Mouse (Mus musculus) layer of hippocampus, adult 18-20 months (tissue): ENCODE measurements at regions not wholly inside any gene's neighbourhood (a gene's known extent, or its start where the extent isn't known, plus 50 kb on each side); places are given as distances from the start of the nearest gene placed in this dataset.

Experiments used
- DNase-seq, 2 experiments: peaks; one replicate each; pipeline ENCODE4 v3.0.0; 2022; ENCODE audit warnings: low spot score in 2 of 2

DNA sequence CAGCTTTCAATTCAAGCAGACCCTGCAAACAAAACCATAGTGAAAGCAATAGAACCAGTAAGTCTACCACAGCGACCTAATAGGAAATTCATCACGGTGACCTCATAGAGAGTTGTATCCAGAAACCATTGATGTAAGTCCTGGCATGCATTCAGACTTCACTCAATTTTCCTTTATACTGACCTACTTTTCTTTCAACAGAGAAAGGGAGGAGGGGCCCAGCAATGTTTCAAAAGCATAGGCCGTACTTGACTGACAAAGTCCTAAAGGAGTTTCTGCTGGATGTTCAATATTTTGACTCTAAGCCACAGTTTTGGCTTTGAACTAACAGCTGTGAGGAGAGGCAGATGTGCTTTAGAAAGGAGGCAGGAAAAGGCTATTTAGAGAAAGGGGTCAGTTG, 88.4 kb downstream of the AI593442 start:
- no peak for DNase-seq

DNA sequence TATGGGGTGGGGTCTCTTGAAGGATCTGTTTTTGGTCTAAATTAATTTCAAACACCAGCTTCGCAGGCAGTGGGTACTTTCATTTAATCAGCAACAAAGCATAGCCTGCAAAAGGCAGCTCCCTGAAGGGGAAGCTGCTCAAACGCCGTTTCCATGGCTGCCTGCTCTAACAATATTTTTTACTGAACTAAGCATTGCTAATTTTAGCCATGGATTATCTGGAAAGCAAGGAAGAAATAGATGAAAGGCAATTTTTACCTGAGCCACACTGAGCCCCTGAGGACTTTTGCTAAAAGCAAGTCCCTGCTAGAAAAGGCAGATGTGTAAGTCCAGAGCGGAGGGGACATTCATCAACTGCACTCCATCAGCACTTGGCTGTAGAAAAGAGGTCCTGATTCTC, 105.5 kb downstream of the AI593442 start:
- peak; percentile 22 to 49 for DNase-seq

DNA sequence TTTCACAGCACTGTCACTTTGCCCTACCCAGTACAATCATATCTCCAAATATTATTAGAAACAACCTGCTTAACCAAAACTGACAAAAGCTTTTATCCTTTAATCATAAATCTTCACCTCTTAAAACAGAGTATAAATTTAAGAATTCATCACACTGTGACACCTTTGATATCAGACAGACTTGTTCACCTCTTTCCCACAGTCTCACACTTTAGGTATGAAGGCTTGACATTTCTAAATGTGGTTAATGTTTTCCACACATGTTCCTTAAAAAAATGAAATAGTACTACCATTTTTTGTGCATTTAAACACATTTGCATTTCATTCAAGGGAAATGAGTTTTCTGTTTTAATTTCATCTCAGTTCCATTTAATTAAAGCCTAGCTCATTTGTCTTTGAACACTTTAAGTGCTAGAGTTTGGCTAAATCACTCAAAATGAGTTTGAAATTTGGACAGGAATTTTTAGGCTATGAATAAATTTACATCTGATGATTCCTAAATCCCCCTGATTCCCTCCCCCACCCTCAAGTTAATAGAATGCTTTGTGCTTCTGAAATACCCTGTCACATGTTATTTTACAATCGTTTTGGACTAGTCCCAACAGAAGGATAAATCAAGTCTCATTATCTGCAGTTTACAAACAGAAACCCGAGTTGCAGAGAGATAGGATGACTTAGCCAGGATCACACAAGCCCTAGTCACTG, 127.9 kb downstream of the AI593442 start:
- DNase-seq = no peak

DNA sequence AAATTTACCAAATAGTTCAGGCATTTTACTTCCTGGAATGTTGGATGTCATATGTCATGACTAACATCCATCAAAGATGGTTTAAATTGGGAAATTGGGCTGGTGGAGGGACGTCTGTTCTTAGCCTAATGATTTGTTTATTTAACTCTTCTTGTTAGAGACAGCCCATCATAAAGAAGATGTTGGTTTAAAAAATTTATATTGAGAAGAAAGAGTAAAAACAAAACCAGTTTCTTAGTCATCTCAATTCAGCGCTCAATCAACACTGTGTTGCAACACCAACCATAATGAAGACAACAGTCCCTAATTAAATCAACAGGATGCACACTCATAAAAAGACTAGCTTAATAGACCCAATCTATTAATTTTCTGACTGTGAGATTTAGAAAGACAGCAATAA, 133.5 kb downstream of the AI593442 start:
- no peak for DNase-seq

DNA sequence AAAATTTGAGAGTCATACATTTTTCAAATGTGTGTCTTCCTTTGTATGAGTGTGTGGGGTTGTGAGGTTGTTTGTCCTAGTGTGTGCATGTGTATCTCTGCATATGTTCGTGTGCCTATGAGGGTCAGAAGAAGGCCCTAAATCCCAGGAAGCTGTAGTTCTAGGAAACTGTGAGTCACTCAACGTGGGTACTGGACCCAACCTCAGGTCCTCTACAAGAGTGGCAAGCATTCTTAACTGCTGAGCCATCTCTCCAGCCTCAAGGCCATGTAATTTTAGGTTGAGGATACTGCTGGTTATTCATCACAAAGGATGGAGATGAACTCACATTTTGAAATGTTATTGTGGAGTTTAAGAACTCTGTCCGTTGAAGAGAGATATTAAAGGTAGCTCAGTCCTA, 140.5 kb downstream of the AI593442 start:
- DNase-seq = no peak

DNA sequence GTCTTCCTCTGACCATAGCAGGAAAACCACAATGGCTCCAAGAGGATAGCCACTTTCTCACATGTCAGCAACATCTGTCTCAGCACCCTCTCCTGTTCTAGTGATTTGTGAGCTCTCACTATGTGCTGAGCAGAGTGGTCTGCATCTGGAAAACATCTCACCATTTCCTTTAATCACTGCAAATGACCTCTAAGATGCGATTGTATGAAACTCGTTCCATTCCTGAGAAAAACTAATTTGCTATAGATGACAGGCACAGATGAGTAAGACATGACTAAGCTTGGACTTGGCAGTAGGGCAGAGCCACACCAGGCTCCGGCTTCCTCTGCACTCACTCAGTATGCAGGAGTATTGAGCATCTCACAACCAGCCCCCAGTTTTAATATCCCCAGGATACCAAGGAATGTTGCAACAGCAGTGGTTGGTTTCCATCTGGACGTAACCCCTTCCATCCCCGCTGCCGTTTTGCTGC, 150.1 kb downstream of the AI593442 start:
- DNase-seq = peak in 1 of 2 experiments; percentile 17

DNA sequence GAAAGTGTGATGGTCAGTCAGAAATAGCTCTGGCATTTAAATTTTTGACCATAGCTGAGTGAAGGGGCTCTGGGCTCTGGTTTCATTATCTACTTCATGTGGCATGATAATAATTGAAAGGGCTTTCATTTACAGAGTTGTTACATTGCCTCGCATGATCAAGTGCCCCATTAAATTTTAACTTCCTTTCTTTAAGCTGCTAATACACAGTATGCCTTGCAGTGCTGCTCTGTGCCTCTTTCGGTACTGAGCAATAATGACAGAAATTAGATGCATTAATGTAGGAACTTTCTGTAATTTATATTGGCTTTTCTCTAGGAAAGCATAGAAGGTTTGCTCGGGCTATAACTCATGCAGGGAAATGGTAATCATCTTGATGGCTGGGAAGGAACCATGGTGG, 179.1 kb downstream of the AI593442 start:
- no peak for DNase-seq

DNA sequence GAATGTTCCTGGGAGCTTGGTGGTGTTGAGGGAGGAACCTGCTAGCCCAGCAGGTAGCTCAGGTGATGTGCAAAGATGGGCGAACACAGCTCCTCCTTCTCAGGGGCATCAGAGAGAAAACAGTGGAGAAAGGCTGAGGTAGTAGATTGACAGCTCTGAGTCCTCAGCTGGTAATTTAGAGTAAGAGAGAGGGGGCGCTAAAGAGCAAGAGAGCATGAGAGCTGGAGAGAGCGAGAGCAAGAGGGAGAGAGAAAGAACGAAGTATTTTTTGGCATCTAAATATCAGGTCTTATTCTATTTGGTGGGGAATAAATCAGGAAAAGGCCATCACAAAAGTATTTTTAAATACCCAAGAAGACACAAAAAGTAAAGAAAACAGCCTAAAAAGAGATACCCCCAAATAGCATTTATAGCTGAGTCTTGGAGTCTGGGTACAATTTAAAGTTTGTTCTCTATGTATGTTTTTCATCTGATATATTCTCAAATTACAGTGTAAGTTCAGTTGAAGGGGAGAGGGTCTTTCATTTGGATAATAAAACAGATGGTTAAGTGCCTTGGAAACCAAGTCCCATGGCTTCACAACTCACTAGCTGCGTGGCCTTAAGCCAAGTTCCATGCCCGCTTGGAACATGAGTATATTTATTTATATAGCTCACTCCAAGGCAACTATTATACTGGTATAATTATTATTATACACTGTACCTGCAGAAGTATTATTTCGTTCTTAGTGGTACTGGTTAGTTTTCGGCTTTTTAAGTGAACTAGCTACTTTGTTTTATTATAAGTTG, 183.9 kb downstream of the AI593442 start:
- DNase-seq = peak in 1 of 2 experiments; percentile 28

DNA sequence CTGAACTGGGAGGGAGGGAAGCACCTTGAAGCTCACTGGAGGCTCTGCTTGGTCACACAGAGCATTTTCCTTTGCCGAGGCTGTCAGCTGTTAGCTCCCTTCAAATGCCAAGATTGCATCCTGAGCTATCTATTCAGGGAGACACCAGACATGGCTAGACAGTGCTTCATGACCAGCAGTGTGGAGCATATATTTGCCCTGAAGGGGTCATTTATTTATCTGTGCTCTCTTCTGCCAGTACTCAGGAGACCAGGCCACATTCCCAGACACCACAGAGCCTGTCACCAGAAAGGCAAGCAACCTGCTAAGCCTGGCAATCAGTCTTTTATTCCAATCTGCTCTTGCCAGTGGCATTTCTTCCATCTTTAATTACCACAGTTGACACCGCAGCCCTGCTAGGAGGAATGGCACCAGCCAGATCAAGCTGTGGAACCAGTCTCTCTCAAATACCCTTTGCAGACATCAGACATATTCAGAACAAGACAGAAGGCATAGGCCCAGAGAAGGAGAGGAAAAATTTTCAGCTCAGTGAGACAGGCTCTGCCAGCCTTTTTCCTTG, 186.6 kb downstream of the AI593442 start:
- no peak for DNase-seq

DNA sequence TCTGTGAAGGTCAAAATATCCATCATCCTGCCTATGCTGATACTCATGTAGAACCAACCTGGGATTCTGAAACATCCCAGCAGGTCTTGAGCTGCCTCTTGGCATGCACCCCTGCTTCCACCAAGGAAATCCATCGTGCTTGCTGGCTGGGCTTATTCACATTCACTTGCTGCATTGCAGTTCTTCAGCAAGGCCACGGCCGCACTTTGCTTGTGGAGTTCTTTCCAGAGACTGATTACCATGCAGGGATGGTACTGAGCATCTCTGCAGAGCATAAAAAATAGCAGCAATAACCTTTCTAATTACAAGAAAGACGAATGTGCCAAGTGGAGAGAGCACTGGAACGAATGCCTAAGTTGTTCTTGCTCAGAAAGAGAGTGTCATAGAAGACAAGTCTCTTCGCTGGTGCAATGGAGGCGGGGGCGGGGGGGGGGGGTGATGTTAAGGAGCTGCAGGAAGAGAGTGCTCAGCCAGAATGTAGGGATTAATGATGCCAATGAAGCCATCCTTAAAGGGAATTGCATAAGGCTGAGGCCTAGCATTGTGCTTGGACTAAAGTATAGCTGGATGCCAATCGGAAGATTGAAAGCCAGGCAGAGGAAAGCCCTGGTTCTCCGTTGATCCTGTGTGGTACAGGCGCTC, 205.9 kb downstream of the AI593442 start:
- DNase-seq = peak in 1 of 2 experiments; percentile 11

DNA sequence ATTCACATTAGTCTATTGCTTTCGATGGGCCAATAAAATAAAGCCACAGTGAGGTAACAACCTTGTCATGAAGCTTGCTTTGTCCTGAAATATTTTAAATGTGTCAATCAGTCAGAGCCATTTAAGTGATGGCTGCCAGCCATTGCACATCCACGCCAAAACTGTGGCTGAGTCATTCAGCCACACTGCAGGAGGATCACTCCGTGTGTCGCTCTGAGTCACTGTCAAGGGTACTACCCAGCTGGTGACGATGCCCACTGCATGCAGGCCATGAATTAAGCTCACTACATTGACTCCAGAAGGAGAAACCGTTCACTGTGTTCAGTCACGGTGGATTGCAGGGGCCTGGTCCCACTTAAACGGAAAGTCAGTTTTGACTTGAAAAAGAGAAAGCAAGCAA, 206.7 kb downstream of the AI593442 start:
- peak; percentile 58 to 77 for DNase-seq

DNA sequence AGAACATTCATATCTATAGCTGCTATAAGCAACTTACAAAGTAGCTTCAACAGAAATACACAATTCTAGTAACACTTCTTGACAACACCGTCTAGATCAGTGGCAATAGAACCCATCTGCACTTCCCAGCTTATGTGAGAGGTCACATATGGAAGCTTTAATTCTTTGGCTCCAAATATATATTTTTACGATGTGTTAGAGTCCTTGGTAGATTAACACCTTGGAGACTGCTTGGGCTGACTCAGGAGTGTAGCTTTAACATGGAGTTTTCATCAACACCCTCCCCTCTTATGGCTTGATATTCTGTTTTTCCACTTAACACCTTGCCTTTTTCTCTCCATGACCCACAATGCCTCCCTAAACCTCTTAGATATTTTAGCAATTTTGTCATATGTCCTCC, 221.1 kb downstream of the AI593442 start:
- DNase-seq = no peak

DNA sequence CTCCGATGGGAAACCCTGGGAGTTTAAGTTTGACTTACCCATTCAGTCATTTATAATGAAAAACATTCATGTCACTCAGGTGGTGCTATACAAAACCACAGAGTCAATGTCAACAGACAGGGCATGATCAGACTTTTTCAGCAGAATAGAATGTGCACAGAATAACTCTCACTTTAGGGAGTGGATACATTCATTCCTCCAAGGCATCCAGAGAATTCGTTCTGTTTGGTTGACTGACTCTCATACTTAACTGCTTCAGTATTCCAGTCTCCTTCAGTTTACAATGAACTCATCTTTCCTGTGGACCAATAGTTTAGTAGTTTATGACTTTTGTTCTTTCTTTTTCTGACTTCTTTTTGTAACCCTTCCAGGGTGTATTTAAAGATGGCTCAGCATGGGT, 225.1 kb downstream of the AI593442 start:
- DNase-seq = no peak

DNA sequence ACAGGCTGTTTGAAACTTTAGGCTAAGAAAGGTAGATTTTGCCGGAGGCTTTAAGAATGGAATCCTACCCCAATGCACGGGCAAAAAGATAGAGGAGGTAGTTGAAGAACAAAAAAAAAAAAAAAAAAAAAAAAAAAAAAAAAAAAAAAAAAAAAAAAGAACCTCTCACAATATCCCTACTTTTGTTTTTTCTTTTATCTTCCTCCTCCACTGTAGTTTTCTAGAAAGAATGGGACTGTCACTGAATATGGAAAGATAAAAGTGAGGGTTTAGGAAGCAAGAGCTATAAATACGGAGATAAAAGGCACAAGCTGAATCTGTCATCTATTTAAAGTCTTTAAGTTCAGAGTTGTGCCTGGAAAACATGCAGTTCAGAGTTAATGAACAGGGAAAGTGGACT, 227.8 kb downstream of the AI593442 start:
- DNase-seq = no peak

DNA sequence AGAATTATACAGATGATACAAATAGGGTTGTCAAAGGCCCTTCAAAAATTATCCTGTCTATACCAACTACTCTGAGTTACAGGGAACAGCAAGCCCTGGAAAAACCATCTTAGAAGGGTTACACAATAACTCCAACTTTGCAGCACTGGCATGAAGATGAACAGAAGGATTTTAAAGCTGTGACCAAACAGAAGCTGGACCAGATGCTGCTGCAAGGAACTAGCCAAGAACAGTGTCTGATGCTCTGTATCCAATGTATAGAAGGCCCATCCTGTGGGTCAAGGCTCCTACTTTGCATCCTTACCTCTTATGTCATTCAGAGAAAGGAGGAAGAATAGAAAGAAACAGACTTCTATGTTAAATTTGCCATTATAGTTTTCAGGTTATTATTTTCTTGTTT, 231.3 kb downstream of the AI593442 start:
- no peak for DNase-seq

DNA sequence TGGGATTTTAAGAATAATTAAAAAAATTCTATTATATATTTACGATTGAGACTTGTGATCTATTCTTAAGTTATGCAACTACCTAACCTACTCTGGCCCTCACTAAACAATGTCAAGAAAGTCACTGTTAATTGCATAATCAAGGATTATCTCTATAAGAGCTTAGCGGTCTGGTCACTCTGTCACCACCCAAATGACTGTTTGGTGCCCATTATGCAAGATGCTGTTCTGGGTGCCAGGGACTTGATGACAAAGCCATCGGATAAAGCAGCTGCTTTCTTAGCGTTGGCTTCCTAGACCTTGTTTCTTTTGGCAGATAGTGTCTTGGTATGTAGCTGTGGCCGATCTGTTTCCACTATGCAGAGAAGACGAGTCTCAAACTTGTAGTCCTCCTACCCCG, 236.4 kb downstream of the AI593442 start:
- DNase-seq = no peak

DNA sequence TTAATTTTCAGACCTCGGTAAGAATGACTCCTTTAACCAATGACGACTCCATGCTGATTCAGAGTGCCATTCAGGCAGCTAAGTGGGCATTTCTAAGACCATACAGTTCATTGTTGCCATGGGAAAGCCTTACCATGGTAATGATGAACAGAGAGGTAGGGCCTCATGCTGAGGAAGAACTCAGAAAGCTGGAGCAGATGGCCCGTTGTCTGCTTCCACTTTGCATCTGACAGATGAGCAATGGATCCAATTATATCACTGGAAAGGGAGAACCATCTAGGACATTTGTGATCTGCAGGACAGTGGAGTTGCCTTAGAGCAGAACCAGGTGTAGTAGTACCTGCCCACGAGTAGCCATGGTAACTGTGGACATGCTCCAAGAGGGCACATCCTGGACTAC, 245.4 kb downstream of the AI593442 start:
- peak; percentile 32 to 68 for DNase-seq

DNA sequence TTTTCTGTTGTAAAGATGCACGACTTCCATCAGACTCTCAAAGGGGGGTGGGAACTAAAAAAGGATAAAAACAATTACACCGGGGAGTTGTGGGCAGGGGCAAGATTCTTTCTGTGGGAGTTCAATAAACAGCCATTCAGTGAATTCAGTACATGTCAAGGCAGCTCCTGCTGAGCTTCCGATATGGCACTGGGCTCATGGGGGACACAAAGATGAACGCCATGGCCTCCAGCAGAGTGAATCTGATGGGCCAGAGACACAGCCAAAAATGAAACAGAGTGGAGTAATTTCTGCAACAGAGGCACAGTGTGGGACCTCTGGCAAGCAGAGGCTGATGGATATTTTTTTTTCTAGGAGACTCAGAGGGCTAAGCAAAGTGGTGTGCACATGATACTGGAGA, 254.2 kb downstream of the AI593442 start:
- no peak for DNase-seq

DNA sequence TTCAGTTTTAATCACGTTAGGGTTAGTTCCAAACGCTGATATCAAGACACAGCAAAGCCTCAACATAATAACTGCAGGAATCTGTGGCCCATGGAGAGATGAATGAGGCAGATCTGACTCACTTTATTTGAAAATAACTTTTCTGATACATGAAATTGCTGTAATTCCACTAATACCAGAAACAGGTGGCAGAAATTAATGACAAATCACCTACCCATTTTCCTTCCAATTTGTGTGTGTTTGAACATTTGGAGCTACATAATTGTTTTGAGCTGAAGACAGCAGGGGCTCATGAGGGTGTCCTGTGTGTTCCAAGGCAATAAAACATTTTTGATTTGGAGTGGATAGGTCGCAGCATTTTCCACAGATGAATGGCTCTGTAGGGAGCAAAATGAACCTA, 254.2 kb upstream of the Zc3h12c start:
- peak in 1 of 2 experiments; percentile 41 for DNase-seq

DNA sequence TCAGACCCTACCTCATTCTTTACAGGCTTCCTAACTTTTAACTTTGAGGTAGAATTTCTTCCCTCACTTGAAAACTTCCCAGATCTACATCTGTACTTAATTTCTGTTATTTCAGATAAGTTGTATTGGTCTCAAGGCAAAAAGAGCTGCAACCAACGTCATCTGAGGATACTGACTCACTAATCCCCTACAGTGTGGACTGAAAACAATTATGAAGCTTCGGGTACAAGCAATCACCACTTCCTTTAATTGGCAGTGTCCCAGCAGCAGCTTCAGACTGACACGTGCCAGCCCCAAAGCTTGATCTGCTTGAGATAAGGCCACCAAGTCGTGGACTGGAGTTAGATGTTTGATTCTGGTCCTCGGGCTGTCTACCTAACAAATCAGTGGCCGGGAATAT, 247.3 kb upstream of the Zc3h12c start:
- no peak for DNase-seq

DNA sequence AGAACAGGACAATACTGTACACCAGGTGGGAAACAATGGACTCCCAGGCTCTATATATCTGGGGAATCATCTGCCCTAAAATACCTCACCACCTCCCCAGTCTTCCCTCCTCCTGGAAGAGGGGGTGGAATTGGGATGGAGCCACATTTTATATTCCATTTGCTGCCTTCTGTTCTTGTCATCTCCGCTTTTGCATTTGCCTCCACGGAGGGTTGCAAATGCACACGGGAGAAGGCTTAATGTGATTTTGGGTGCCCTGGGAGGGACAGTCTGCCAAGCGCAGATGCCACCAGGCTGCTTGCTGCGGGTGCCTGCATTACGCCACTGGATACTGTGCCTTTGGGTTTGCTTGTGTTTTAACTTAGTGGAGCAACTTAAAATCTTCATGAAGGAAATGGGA, 239.5 kb upstream of the Zc3h12c start:
- DNase-seq = peak; percentile 73 to 80

DNA sequence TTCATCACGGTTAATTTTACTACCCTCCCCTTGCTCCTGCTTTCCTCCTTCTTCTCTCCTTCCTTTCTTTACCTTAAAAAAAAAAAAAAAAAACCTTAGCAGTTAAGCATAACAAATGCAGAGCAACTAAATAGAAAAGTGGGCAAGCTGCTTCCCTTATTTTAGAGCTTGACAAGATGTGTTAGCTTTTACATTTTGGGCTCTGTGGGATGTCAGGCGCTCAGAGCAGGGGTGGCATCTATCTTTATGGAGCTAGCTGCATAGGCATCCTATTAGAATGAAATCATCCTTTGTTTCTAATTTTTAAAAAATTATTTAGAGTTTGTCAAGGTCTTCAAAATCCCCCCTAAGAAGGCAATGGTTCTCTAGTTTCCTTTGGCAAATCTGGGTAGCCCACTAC, 234.1 kb upstream of the Zc3h12c start:
- no peak for DNase-seq
